Mouse (Mus musculus) ES-Bruce4 (cell line): Measurements from ENCODE around the gene Ybey.

ENCODE experiments used
- CTCF ChIP-seq: IDR thresholded peaks from one replicate; pipeline ENCODE4 v1.8.1; 2011; ENCODE audit warnings: low read depth, low read length
- EP300 ChIP-seq: IDR thresholded peaks from 2 replicates; pipeline ENCODE4 v1.6.1; 2011; ENCODE audit warnings: low read depth, low read length; ENCODE audit not compliant: insufficient read depth
- POLR2A ChIP-seq: IDR thresholded peaks from one replicate; pipeline ENCODE4 v1.8.1; 2011; ENCODE audit warnings: low read length; ENCODE audit not compliant: insufficient read depth

- TF ChIP-seq CTCF (no peak), POLR2A (no peak), EP300 (no peak)
Observed at GRCm38 (mm10) chr10:76504271-76504943, 35.5 kb upstream of the Ybey start.
